Mouse (Mus musculus) c-Kit-positive CD71-positive TER-119-positive erythroid progenitor cells, embryonic 14.5 days (primary cell): ENCODE measurements around the gene BC117090.
"Not testable (repeated sequence)": the region's sequence is repeated elsewhere in the genome, so short reads cannot be mapped to it uniquely, and the experiment has no call there.

Source experiments
- DNase-seq: peaks from one replicate; pipeline ENCODE4 v3.0.0-alpha.2; 2013; ENCODE audit warnings: low spot score

BC117090 gene

DNA sequence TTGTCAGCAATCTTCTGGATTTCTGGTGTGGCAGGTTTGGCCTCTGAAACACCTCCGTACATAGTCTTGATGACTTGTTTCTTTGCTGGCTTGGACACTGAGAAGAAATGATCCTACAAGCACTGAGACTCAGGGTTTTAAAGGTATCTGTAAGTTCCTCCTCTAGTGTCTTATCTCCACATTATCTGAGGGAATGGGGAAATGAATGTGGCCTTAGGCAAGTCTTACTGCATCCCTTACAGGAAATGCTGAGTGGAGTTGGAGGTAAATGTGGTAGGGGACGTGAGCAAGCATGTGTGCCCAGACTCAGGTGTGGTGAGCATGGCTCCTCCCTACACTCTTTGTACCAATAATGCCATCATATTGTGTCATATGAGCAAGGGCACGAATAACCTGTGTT, at the start of gene BC117090:
TSS of gene BC117090 (minus strand) at position 101 of the 400 bp plus-strand sequence.
- DNase-seq: no peak

DNA sequence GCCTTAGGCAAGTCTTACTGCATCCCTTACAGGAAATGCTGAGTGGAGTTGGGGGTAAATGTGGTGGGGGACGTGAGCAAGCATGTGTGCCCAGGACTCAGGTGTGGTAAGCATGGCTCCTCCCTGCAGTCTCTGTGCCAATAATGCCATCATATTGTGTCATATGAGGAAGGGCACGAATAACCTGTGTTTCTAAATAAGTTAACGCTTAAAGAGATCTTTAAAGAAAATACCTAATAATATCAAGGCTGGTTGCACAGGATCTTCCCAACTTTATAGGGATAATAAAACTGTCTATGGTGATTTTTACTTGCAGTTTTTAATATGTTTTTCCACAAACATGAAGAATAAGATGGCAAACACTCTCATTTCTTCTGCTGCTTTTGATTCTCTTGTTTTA, 33.5 kb upstream of the BC117090 start, which contains the start of gene BC100530:
TSS of gene BC100530 (minus strand) at position 101 of the 400 bp plus-strand sequence.
- not testable (repeated sequence) for DNase-seq

DNA sequence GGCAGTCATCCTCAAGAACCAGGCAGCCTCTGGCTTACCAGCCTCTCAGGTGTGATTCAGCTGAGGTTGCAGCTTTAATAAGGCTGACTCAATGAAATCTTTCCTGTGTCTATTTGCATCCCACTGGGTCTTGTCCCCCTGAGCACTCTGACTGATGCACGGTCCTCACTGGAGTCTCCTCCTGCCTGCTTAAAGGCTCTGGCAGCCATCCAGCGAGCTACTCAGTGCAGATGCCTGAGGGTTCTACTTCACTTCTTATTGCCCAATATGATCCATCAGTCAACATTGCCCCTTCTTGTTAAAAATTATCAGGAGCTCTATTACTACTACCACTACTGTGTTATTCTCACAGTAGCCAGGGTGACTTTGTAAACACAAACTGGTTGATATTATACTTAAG, 3.0 kb upstream of the BC117090 start:
- no peak for DNase-seq

DNA sequence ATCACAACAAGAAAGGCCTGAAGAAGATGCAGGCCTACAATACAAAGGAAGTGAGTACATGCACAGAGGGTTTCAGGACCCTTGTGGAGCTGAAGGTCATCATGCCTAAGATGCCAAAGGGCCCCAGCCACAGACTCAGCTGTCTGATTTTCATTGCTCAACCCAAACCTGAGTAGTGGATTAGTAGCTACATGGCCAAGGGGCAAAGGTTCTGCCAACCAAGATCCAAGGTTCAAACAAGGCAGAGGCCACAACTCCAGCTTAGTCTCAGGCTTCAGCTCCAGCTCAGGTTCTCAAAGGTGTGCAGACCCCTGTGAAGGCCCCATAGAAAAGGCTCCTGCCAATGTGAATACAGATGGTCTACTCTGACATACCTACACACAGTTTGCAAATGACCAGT, 14.8 kb downstream of the BC117090 start:
- DNase-seq: no peak

DNA sequence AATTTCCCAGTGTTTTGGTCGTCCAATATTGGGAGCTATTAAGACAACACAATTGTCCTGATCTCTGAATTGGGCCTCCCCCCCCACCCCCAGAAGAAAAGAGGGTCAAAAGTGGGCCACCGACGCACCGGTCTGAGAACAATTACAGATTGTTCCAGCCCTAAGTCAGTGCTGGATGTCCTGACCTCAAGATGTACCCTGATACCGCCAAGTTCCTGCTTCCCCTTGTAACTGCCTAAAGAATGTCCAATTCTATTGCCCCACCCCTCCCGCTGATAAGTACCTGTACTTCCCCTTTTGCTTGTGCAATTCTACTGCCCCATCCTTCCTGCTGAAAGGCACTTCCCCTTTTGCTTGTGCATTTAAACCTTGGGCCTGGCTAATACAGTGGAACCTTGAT, 18.0 kb downstream of the BC117090 start:
- not testable (repeated sequence) for DNase-seq

DNA sequence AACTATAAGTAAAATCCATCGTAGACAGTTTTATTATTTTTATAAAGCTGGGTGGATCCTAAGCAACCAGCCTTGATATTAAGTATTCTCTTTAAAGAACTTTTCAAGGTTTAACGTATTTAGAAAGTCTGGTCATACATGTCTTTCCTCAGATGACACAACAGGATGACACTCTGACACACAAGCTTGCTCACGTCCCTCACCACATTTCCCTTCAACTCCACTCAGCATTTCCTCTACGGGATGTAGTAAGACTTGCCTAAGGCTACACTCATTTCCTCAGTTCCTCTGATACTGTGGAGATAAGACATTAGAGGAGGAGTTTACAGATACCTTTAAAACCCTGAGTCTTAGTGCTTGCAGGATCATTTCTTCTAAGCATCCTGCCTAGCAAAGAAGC, 26.5 kb downstream of the BC117090 start:
- no peak for DNase-seq

DNA sequence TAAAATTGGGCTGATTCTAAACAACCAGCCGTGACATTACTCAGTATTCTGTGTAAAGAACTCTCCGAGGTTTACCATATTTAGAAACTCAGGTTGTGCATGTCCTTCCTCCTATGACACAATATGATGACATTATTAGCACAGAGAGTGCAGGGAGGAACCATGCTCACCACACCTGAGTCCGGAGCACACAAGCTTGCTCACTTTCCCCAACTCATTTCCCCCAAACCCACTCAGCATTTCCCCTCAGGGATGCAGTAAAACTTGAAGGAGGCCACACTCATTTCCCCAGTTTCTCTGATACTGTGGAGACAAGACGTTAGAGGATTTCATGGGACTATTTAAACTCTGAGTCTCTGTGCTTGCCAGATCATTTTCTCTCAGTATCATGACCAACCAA, 45.0 kb downstream of the BC117090 start:
- DNase-seq: no peak

DNA sequence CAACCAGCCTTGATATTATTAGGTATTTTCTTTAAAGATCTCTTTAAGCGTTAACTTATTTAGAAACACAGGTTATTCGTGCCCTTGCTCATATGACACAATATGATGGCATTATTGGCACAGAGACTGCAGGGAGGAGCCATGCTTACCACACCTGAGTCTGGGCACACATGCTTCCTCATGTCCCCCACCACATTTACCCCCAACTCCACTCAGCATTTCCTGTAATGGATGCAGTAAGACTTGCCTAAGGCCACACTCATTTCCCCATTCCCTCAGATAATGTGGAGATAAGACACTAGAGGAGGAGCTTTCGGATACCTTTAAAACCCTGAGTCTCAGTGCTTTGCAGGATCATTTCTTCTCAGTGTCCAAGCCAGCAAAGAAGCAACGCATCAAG, 57.3 kb downstream of the BC117090 start, which contains the start of gene Stfa1:
TSS of gene Stfa1 (plus strand) at position 156 of the 400 bp plus-strand sequence.
- not testable (repeated sequence) for DNase-seq
